Mouse (Mus musculus) forebrain, embryonic 11.5 days (tissue): ENCODE results near the gene Crb1. TPM values are rescaled to one million over a fixed set of nuclear protein-coding genes. Genes with fewer than 3 reads are reported as not detected.

ENCODE experiments used
- ATAC-seq: fragments of 200-750 bp; cut with Nextera tagmentation; replicated peaks from 2 replicates; pipeline ENCODE4 v1.8.0; 2017; ENCODE audit warnings: moderate TSS enrichment; ENCODE audit not compliant: low FRiP score
- DNase-seq: peaks from one replicate; pipeline ENCODE4 v3.0.0-alpha.2; 2017; ENCODE audit warnings: low spot score
- H3K27ac ChIP-seq: fragments of 300-500 bp; sonication (generic); 2 replicates; pipeline ENCODE4 v1.5.1; 2014; ENCODE audit warnings: low read depth, low read length
- H3K27me3 ChIP-seq: fragments of 300-500 bp; sonication (generic); 2 replicates; pipeline ENCODE4 v1.6.1; 2014; ENCODE audit warnings: mild to moderate bottlenecking, low read length, mixed read lengths; ENCODE audit not compliant: control insufficient read depth, insufficient read depth
- H3K36me3 ChIP-seq: fragments of 300-500 bp; sonication (generic); 2 replicates; pipeline ENCODE4 v1.6.1; 2014; ENCODE audit warnings: mild to moderate bottlenecking, low read length, moderate library complexity, mixed read lengths; ENCODE audit not compliant: control insufficient read depth, insufficient read depth
- H3K4me1 ChIP-seq: fragments of 300-500 bp; sonication (generic); replicated peaks from 2 replicates; pipeline ENCODE4 v1.6.1; 2014; ENCODE audit warnings: low read length, mixed read lengths; ENCODE audit not compliant: control insufficient read depth, insufficient read depth
- H3K4me2 ChIP-seq: fragments of 300-500 bp; sonication (generic); 2 replicates; pipeline ENCODE4 v1.6.1; 2014; ENCODE audit warnings: low read depth, mild to moderate bottlenecking, low read length, moderate library complexity, mixed read lengths; ENCODE audit not compliant: severe bottlenecking
- H3K4me3 ChIP-seq: fragments of 300-500 bp; sonication (generic); 2 replicates; pipeline ENCODE4 v1.5.1; 2014; ENCODE audit warnings: low read depth, low read length
- H3K9ac ChIP-seq: fragments of 300-500 bp; sonication (generic); 2 replicates; pipeline ENCODE4 v1.6.1; 2014; ENCODE audit warnings: low read length
- H3K9me3 ChIP-seq: fragments of 300-500 bp; sonication (generic); 2 replicates; pipeline ENCODE4 v1.6.1; 2016; ENCODE audit warnings: low read length, mixed read lengths; ENCODE audit not compliant: control insufficient read depth
- WGBS: fragments of 180-500 bp; shearing (Covaris S2); extraction: QIAGEN DNeasy Blood & Tissue Kit; methylation state at CpG from one replicate; pipeline ENCODE4 v1.1.7; 2014; 5-methylcytosine and 5-hydroxymethylcytosine counted together
- polyA plus RNA-seq: library from polyadenylated mRNA; unstranded; fragments of >200 nt; fragmentation: Nextera tagmentation; extraction: Ambion mirVana; gene quantifications from 2 replicates; pipeline ENCODE4 v1.2.1, GENCODE M21; 2014

Crb1 gene
- polyA plus RNA-seq, 1 experiment from 2014 or later, result 2.0 TPM

GRCm38 (mm10) chr1:139263158-139263557 is 113.7 kb downstream of the Crb1 start:
- no peaks in the 10 kb centered on the region for H3K4me1 ChIP-seq
- H3K9me3 ChIP-seq, result no peaks in the 10 kb centered on the region
- no peak overlapping the region for H3K9ac ChIP-seq
- H3K4me2 ChIP-seq, result no peak overlapping the region
- H3K27me3 ChIP-seq, result no peaks in the 10 kb centered on the region
- ATAC-seq, result no peak
- no peak overlapping the region for H3K27ac ChIP-seq
- no peak for DNase-seq
- no peaks in the 10 kb centered on the region for H3K36me3 ChIP-seq
- 83% methylated on average over 1 of the region's 1 CpGs for WGBS
- no peak overlapping the region for H3K4me3 ChIP-seq

DNA sequence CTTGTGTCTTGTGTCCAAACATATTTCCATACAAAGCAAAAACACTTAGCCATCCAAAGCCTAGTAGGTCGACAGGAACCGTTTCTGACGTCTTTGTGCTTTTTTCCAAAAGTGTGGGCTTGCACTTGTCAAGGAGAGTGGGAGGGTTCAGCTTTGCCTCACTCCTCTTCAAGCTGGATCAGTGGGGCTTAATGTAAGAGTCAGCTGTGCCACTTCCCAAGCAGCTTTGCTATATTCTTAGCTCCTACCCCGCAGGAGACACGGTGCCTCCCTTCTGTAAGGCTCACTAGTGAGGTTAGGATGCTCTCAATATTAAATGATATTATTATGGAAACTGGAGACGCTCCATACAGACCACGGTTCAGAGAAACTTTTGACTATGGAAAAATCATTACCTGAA is 121.3 kb downstream of the Crb1 start:
- WGBS, result 74% methylated on average over 7 of the region's 7 CpGs
- Histone ChIP-seq H3K9me3 (no peaks in the 10 kb centered on the region), H3K4me3 (no peak overlapping the region), H3K27ac (no peak overlapping the region), H3K4me2 (no peak overlapping the region), H3K27me3 (no peaks in the 10 kb centered on the region), H3K9ac (no peak overlapping the region), H3K36me3 (no peaks in the 10 kb centered on the region), H3K4me1 (no peaks in the 10 kb centered on the region)
- no peak for DNase-seq
- no peak for ATAC-seq

DNA sequence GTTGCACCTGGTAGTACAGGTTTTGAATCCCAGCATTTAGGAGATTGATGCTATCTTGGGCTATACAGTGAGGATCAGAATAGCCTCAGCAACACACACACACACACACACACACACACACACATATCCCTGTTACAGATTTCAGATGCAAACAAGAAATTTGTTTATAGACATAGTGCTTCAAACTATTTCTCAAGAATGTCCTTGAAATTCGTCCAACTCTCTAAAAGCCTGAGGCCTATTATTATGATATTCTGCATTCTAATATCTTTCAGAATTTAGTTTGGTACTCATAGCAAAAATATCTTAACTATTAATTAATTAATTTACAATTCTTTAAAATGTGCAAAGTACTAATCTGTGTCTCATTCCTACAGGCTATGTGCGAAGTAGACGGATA is 124.9 kb downstream of the Crb1 start:
- no peak overlapping the region for H3K27ac ChIP-seq
- no peak overlapping the region for H3K9ac ChIP-seq
- H3K4me3 ChIP-seq, result no peak overlapping the region
- H3K4me1 ChIP-seq, result no peaks in the 10 kb centered on the region
- no peaks in the 10 kb centered on the region for H3K27me3 ChIP-seq
- H3K9me3 ChIP-seq, result no peaks in the 10 kb centered on the region
- H3K36me3 ChIP-seq, result no peaks in the 10 kb centered on the region
- 92% methylated on average over 3 of the region's 3 CpGs for WGBS
- ATAC-seq, result no peak
- no peak overlapping the region for H3K4me2 ChIP-seq
- no peak for DNase-seq

DNA sequence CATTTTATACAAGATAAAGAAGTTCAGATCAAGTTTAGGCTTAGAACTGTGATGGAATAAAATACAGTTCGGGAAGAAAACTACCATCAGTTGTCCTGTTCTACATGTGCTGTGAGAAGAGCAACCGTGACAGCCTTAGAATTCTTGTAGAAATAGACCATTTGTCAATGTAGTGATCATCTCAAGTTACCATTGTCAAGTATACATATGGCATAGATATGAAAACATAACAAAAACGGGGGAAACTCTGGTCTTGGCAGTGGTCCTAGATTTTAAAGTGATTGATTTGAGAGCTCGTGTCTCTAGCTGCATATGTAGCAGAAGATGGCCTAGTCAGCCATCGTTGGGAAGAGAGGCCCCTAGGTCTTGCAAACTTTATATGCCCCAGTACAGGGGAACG is 127.7 kb downstream of the Crb1 start:
- no peaks in the 10 kb centered on the region for H3K9me3 ChIP-seq
- H3K9ac ChIP-seq, result no peak overlapping the region
- 85% methylated on average over 6 of the region's 6 CpGs for WGBS
- H3K4me1 ChIP-seq, result no peaks in the 10 kb centered on the region
- ATAC-seq, result no peak
- DNase-seq, result no peak
- H3K36me3 ChIP-seq, result no peaks in the 10 kb centered on the region
- no peaks in the 10 kb centered on the region for H3K27me3 ChIP-seq
- H3K27ac ChIP-seq, result no peak overlapping the region
- H3K4me2 ChIP-seq, result no peak overlapping the region
- no peak overlapping the region for H3K4me3 ChIP-seq

GRCm38 (mm10) chr1:139246723-139247380 is 130.0 kb downstream of the Crb1 start:
- H3K9ac ChIP-seq, result no peak overlapping the region
- H3K27ac ChIP-seq, result no peak overlapping the region
- DNase-seq (no peak), ATAC-seq (no peak)
- 87% methylated on average over 12 of the region's 12 CpGs for WGBS
- H3K9me3 ChIP-seq, result no peaks in the 10 kb centered on the region
- no peaks in the 10 kb centered on the region for H3K36me3 ChIP-seq
- H3K27me3 ChIP-seq, result no peaks in the 10 kb centered on the region
- H3K4me2 ChIP-seq, result no peak overlapping the region
- no peaks in the 10 kb centered on the region for H3K4me1 ChIP-seq
- H3K4me3 ChIP-seq, result no peak overlapping the region

DNA sequence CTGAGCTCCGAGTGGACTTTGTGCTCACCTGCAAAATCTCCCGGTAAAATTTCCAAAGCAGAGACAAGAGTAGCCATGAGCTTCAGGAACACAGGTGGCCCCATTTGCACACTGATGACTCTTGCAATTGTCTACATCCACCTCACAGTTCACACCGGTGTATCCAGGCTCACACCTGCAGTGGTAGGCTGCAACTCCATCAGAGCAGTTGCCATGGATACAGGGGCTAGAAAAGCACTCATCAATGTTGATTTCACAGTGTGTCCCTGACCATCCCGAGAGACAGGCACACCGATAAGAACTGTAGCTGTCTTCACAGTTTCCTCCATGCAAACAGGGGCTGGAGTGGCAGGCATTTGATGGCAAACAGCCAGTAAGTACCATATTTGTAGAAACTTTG is 140.1 kb downstream of the Crb1 start:
- Histone ChIP-seq H3K36me3 (no peaks in the 10 kb centered on the region), H3K4me1 (no peaks in the 10 kb centered on the region), H3K27ac (no peak overlapping the region), H3K27me3 (no peaks in the 10 kb centered on the region), H3K4me3 (no peak overlapping the region), H3K9me3 (no peaks in the 10 kb centered on the region), H3K4me2 (no peak overlapping the region), H3K9ac (no peak overlapping the region)
- no peak for DNase-seq
- WGBS, result 64% methylated on average over 5 of the region's 5 CpGs
- peak; percentile 33; the same call in 1 of the 2 replicates for ATAC-seq

DNA sequence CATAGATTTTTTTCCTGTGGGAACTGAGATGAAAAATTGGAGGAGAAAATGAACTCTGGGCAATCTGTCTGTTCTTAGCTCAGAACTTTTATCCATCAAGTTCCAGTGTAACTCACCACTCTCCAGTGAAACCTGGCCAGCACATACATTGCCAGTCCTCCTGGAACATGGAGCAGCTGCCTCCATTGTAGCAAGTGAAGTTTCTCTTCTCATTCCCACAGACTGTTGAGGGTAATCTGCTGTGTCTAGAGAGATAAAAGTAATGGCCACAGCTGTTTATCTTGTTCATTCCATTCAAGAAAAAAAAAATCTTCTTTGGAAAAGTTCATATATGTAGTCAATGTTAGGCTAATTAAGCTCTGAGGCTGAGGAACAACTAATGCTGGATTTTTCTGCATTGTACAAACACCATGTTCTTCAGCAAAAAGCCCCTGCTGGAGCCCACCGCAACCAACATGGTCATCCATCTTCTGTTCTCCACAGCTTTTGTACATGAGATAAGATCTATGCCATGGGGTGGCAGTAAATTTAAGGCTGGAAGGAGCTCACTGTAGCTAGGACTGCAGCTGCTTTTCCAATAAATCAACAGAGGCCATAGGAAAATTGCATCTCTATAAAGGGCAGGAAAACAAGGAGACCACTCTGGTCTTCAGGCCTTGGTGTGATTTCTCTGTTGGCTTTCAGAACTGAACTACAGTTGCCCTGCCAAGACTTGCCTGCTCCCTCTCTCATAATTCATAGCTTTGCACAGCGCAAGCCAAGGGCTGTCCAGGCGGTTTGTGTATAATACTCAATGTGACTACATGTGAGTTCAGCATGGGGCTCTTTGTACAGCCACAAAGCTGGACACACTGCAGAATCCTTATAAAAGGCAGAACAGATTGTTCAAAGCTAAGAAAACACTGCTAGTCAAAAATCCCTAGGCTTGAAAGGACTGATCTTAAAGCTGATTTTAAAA is 142.0 kb downstream of the Crb1 start:
- WGBS, result 91% methylated on average over 3 of the region's 3 CpGs
- Histone ChIP-seq H3K4me2 (no peak overlapping the region), H3K9me3 (no peaks in the 10 kb centered on the region), H3K36me3 (no peaks in the 10 kb centered on the region), H3K27me3 (no peaks in the 10 kb centered on the region), H3K9ac (no peak overlapping the region), H3K4me3 (no peak overlapping the region), H3K4me1 (no peaks in the 10 kb centered on the region), H3K27ac (no peak overlapping the region)
- no peak for ATAC-seq
- no peak for DNase-seq

- DNase-seq (no peak), ATAC-seq (no peak)
- Histone ChIP-seq H3K4me3 (no peak overlapping the region), H3K9ac (no peak overlapping the region), H3K36me3 (no peaks in the 10 kb centered on the region), H3K27me3 (no peaks in the 10 kb centered on the region), H3K27ac (no peak overlapping the region), H3K4me2 (no peak overlapping the region), H3K4me1 (no peaks in the 10 kb centered on the region), H3K9me3 (no peaks in the 10 kb centered on the region)
- 81% methylated on average over 3 of the region's 3 CpGs for WGBS
Measured at GRCm38 (mm10) chr1:139232636-139233035, 144.3 kb downstream of the Crb1 start.
